Mouse (Mus musculus) megakaryocyte progenitor cell, adult 5-6 weeks (primary cell): ENCODE data around the gene Rgs10. TPM values are rescaled to one million over a fixed set of nuclear protein-coding genes. Genes with fewer than 3 reads are reported as not detected.

Source experiments
- ATAC-seq: replicated peaks from 2 replicates; pipeline ENCODE4 v1.8.0; 2016; ENCODE audit warnings: mild to moderate bottlenecking, moderate TSS enrichment, inconsistent platforms; ENCODE audit not compliant: poor library complexity
- total RNA-seq, 2 experiments: library from RNA; stranded (forward) in 1 of 2; stranded (reverse) in 1 of 2; fragments of 157-497, 149-512 nt in 1 of 2; fragments of 200-1000 nt in 1 of 2; gene quantifications; 2 replicates each; pipeline versions ENCODE4 v1.2.3 to v1.2.4; 2015 to 2017

Rgs10 gene
- total RNA-seq, 2 experiments from 2014 or later, result 77.0 to 83.3 TPM

- ATAC-seq, result no peak; the same call in 1 of the 2 replicates
Observed at GRCm38 (mm10) chr7:128410708-128411413, 7.7 kb downstream of the Rgs10 start.

GRCm38 (mm10) chr7:128408265-128408664 lies 10.3 kb downstream of the Rgs10 start:
- peak; percentile 52; the same call in 1 of the 2 replicates for ATAC-seq

GRCm38 (mm10) chr7:128403988-128404387 lies 14.6 kb downstream of the Rgs10 start:
- no peak for ATAC-seq

GRCm38 (mm10) chr7:128403586-128403985 lies 15.0 kb downstream of the Rgs10 start:
- ATAC-seq, result no peak

- no peak for ATAC-seq
Observed at GRCm38 (mm10) chr7:128403128-128403527, 15.4 kb downstream of the Rgs10 start.

- no peak for ATAC-seq
Observed at GRCm38 (mm10) chr7:128402577-128402976, 16.0 kb downstream of the Rgs10 start.

- peak; percentile 93 for ATAC-seq
Observed at GRCm38 (mm10) chr7:128398664-128399063, 19.9 kb downstream of the Rgs10 start.

GRCm38 (mm10) chr7:128397066-128397465 lies 21.5 kb downstream of the Rgs10 start:
- ATAC-seq, result no peak

- ATAC-seq, result no peak
Observed at GRCm38 (mm10) chr7:128393756-128394155, 24.8 kb downstream of the Rgs10 start.

GRCm38 (mm10) chr7:128392972-128393314 lies 25.6 kb downstream of the Rgs10 start:
- ATAC-seq, result peak; percentile 13

GRCm38 (mm10) chr7:128392071-128392971 lies 26.2 kb downstream of the Rgs10 start:
- peak; percentile 56 for ATAC-seq

- ATAC-seq, result peak; percentile 45
Observed at GRCm38 (mm10) chr7:128391267-128392057, 27.1 kb downstream of the Rgs10 start.

GRCm38 (mm10) chr7:128388968-128389367 lies 29.6 kb downstream of the Rgs10 start:
- peak; percentile 38 for ATAC-seq

- ATAC-seq, result no peak
Observed at GRCm38 (mm10) chr7:128383726-128384463, 34.7 kb downstream of the Rgs10 start.

GRCm38 (mm10) chr7:128383189-128383725 lies 35.3 kb downstream of the Rgs10 start:
- no peak for ATAC-seq

- ATAC-seq, result no peak
Observed at GRCm38 (mm10) chr7:128382527-128382860, 36.1 kb downstream of the Rgs10 start.

- ATAC-seq, result no peak
Observed at GRCm38 (mm10) chr7:128381811-128382526, 36.6 kb downstream of the Rgs10 start.

- ATAC-seq, result peak; percentile 84
Observed at GRCm38 (mm10) chr7:128381001-128381400, 37.6 kb downstream of the Rgs10 start.

- ATAC-seq, result no peak
Observed at GRCm38 (mm10) chr7:128379162-128379805, 39.3 kb downstream of the Rgs10 start.
